Mouse (Mus musculus) embryo, embryonic 10 days (tissue): Measurements from ENCODE around the gene Golm1.
A peak's percentile ranks its signal among the peaks of the same experiment; 100 is the strongest.
"Not testable (repeated sequence)": the region's sequence is repeated elsewhere in the genome, so short reads cannot be mapped to it uniquely, and the experiment has no call there.

Experiments
- DNase-seq: peaks from one replicate; pipeline ENCODE4 v3.0.0-alpha.2; 2015; ENCODE audit warnings: low spot score

Golm1 gene

GRCm38 (mm10) chr13:59592058-59592457 is 83.6 kb downstream of the Golm1 start:
- not testable (repeated sequence) for DNase-seq

- DNase-seq: no peak
These were observed 84.9 kb downstream of the Golm1 start for GRCm38 (mm10) chr13:59590691-59591090.

- DNase-seq: no peak
These were observed 85.9 kb downstream of the Golm1 start for GRCm38 (mm10) chr13:59589672-59590071.

GRCm38 (mm10) chr13:59587201-59587600 is 88.4 kb downstream of the Golm1 start:
- DNase-seq: no peak

- no peak for DNase-seq
These were observed 90.0 kb downstream of the Golm1 start for GRCm38 (mm10) chr13:59585648-59586005.

- peak; percentile 99 for DNase-seq
These were observed 90.5 kb downstream of the Golm1 start, which contains the start of the genes Agtpbp1 and Naa35 for GRCm38 (mm10) chr13:59584947-59585647. Agtpbp1 (minus strand) TSS chr13:59585227. Naa35 (plus strand) TSS chr13:59585259.
